Mouse (Mus musculus) kidney, postnatal 0 days (tissue): Measurements from ENCODE around the gene Dnaic1. TPM values are rescaled to one million over a fixed set of nuclear protein-coding genes. Genes with fewer than 3 reads are reported as not detected.
A peak's percentile ranks its signal among the peaks of the same experiment; 100 is the strongest.

ENCODE experiments used
- ATAC-seq: fragments of 200-750 bp; cut with Nextera tagmentation; replicated peaks from 2 replicates; pipeline ENCODE4 v1.8.0; 2017; ENCODE audit warnings: low read depth, moderate number of reproducible peaks, moderate TSS enrichment, moderate library complexity; ENCODE audit not compliant: low FRiP score
- DNase-seq: peaks from one replicate; pipeline ENCODE4 v3.0.0-alpha.2; 2016; ENCODE audit warnings: low spot score
- H3K27ac ChIP-seq: fragments of 300-500 bp; sonication (generic); 2 replicates; pipeline ENCODE4 v1.5.1; 2014; ENCODE audit warnings: mild to moderate bottlenecking
- H3K27me3 ChIP-seq: fragments of 300-500 bp; sonication (generic); 2 replicates; pipeline ENCODE4 v1.6.1; 2014; ENCODE audit warnings: low read length, mixed read lengths; ENCODE audit not compliant: insufficient read depth
- H3K36me3 ChIP-seq: fragments of 300-500 bp; sonication (generic); 2 replicates; pipeline ENCODE4 v1.6.1; 2014; ENCODE audit warnings: low read length, mixed read lengths; ENCODE audit not compliant: insufficient read depth
- H3K4me1 ChIP-seq: fragments of 300-500 bp; sonication (generic); replicated peaks from 2 replicates; pipeline ENCODE4 v1.6.1; 2014; ENCODE audit warnings: antibody characterized with exemption, low read length, mixed read lengths; ENCODE audit not compliant: insufficient read depth
- H3K4me2 ChIP-seq: fragments of 300-500 bp; sonication (generic); 2 replicates; pipeline ENCODE4 v1.6.1; 2014; ENCODE audit warnings: mild to moderate bottlenecking, low read length, moderate library complexity, mixed read lengths
- H3K4me3 ChIP-seq: fragments of 300-500 bp; sonication (generic); replicated peaks from 2 replicates; pipeline ENCODE4 v1.5.1; 2014; ENCODE audit warnings: low read depth, low read length
- H3K9ac ChIP-seq: fragments of 300-500 bp; sonication (generic); 2 replicates; pipeline ENCODE4 v1.6.1; 2014; ENCODE audit warnings: low read depth, low read length
- H3K9me3 ChIP-seq: fragments of 300-500 bp; sonication (generic); replicated peaks from 2 replicates; pipeline ENCODE4 v1.6.1; 2016; ENCODE audit warnings: low read length, inconsistent platforms, mixed read lengths
- CTCF ChIP-seq: IDR thresholded peaks from 2 replicates; pipeline ENCODE4 v1.5.1; 2016; ENCODE audit warnings: antibody characterized with exemption, low read depth, mild to moderate bottlenecking, moderate library complexity
- WGBS: fragments of 180-500 bp; shearing (Covaris S2); extraction: QIAGEN DNeasy Blood & Tissue Kit; methylation state at CpG from one replicate; pipeline ENCODE4 v1.1.7; 2014; 5-methylcytosine and 5-hydroxymethylcytosine counted together
- polyA plus RNA-seq: library from polyadenylated mRNA; unstranded; fragments of >200 nt; fragmentation: Nextera tagmentation; extraction: Ambion mirVana; gene quantifications from 2 replicates; pipeline ENCODE4 v1.2.1, GENCODE M21; 2015

Gene Dnaic1
- polyA plus RNA-seq, 1 experiment from 2014 or later = 1.3 TPM

DNA sequence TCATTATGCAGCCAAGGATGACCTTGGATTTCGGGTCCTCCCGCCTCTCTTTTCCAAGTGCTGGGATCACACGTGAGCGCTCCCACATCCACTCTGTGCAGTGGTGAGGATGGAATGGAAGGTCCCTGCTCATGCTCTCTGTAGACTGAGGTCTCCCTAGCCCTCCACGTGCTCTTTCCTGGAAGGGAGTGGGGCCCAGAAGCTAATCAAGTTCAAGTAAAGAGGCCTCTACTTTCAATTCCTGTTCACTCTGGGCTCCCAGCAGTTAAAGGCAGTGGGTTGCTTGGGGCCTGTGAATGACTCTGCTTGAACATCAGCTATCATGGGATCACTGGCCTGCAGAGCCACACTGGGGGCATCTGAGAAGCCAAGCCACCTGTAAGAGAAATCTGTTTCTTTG is 6.3 kb upstream of the Dnaic1 start:
- Histone ChIP-seq H3K27me3 (no peaks in the 10 kb centered on the region), H3K9ac (no peak overlapping the region), H3K27ac (no peak overlapping the region), H3K9me3 (no peaks in the 10 kb centered on the region), H3K4me3 (no peak overlapping the region), H3K36me3 (no peaks in the 10 kb centered on the region), H3K4me1 (peaks cover 1% of the 10 kb centered on the region; the same call in 1 of the 2 replicates), H3K4me2 (no peak overlapping the region)
- TF ChIP-seq CTCF = no peak
- ATAC-seq (no peak), DNase-seq (no peak)
- WGBS = 86% methylated on average over 5 of the region's 5 CpGs

DNA sequence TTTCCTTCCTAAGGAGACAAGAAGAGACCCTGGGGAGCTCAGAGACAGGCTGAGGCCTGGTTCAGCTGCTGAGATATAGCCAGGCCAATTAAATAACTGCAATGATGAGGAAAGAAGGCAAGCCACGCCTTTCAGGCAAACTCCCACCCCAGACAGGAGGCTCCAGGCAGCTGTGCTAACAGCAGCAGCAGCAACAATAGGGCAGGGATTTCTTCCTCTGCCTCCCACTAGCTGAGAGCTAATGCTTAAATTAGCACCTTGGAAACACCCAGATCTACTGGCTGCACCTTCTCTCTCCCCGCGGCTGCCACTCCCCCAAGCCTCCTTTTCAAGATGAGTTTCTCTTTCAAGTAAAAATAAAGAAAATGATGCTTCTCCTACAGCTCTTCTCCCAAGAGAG is 3.5 kb upstream of the Dnaic1 start:
- no peaks in the 10 kb centered on the region for H3K27me3 ChIP-seq
- no peak for ATAC-seq
- no peaks in the 10 kb centered on the region for H3K9me3 ChIP-seq
- H3K4me3 ChIP-seq = no peak overlapping the region
- TF ChIP-seq CTCF = no peak
- H3K9ac ChIP-seq = no peak overlapping the region
- 11% methylated on average over 3 of the region's 3 CpGs for WGBS
- H3K27ac ChIP-seq = no peak overlapping the region
- no peak for DNase-seq
- H3K4me2 ChIP-seq = no peak overlapping the region
- no peaks in the 10 kb centered on the region for H3K36me3 ChIP-seq
- H3K4me1 ChIP-seq = peaks cover 6% of the 10 kb centered on the region; the same call in 1 of the 2 replicates

- no peaks in the 10 kb centered on the region for H3K9me3 ChIP-seq
- no peak overlapping the region for H3K27ac ChIP-seq
- peaks cover 6% of the 10 kb centered on the region; the same call in 1 of the 2 replicates for H3K4me1 ChIP-seq
- H3K4me2 ChIP-seq = peak overlapping the region; percentile 81
- peak overlapping the region; percentile 61 for H3K4me3 ChIP-seq
- no peaks in the 10 kb centered on the region for H3K27me3 ChIP-seq
- DNase-seq (no peak), ATAC-seq (no peak)
- 11% methylated on average over 19 of the region's 19 CpGs for WGBS
- no peak for TF ChIP-seq CTCF
- peak overlapping the region; percentile 69; the same call in 1 of the 2 replicates for H3K9ac ChIP-seq
- no peaks in the 10 kb centered on the region for H3K36me3 ChIP-seq
These were observed 1.3 kb upstream of the Dnaic1 start for GRCm38 (mm10) chr4:41568239-41568638.

DNA sequence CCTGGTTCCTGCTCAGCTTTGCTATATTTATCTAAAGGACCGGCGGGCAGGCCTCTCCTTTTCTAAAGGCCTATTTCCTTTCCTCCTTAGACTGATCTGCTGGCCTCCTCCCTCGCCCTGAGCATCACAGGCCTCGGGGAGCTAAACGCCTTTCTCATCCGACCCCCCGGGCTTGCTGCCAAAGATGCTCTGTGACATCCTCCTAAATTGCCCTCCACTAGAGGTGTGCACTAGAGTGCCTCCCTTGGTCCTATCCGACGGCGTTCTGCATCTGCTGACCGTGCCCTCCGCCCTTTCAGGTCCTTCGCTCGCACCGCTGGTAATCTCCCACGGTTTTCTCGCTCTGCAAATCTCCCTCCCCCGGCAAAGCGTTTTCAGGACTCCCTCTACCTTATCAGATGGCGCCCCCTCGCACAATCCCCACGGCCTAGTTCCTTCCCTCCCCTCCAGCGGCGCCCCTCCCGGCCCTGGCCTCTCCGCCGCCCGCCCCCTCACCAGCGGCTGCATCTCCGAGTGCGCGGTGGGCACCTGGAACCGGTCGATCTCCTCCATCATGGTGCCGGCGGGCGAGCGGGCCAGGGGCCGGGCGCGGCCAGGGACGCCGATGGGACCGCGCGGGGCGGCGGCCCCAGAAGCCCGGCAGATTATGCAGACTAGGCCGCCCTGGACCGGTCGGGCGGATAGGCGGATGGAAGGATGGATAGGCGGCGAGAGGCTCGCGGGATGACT is 729 bp upstream of the Dnaic1 start:
- WGBS = under 1% methylated on average over 58 of the region's 58 CpGs
- Histone ChIP-seq H3K27me3 (no peaks in the 10 kb centered on the region), H3K4me2 (peak overlapping the region; percentile 81), H3K4me1 (peaks cover 6% of the 10 kb centered on the region; the same call in 1 of the 2 replicates), H3K36me3 (no peaks in the 10 kb centered on the region), H3K9ac (peak overlapping the region; percentile 69), H3K9me3 (no peaks in the 10 kb centered on the region), H3K4me3 (peak overlapping the region; percentile 61), H3K27ac (peak overlapping the region; percentile 58; the same call in 1 of the 2 replicates)
- peak; percentile 31 for DNase-seq
- no peak for TF ChIP-seq CTCF
- ATAC-seq = peak; percentile 75; the same call in 1 of the 2 replicates

- Histone ChIP-seq H3K4me2 (no peak overlapping the region), H3K4me1 (peaks cover 6% of the 10 kb centered on the region; the same call in 1 of the 2 replicates), H3K9ac (no peak overlapping the region), H3K27ac (no peak overlapping the region), H3K9me3 (no peaks in the 10 kb centered on the region), H3K36me3 (no peaks in the 10 kb centered on the region), H3K4me3 (no peak overlapping the region), H3K27me3 (no peaks in the 10 kb centered on the region)
- WGBS = 22% methylated on average over 5 of the region's 5 CpGs
- no peak for ATAC-seq
- DNase-seq = peak; percentile 59
- TF ChIP-seq CTCF = peak; percentile 58
These were observed 1.9 kb downstream of the Dnaic1 start for GRCm38 (mm10) chr4:41571490-41571889.

DNA sequence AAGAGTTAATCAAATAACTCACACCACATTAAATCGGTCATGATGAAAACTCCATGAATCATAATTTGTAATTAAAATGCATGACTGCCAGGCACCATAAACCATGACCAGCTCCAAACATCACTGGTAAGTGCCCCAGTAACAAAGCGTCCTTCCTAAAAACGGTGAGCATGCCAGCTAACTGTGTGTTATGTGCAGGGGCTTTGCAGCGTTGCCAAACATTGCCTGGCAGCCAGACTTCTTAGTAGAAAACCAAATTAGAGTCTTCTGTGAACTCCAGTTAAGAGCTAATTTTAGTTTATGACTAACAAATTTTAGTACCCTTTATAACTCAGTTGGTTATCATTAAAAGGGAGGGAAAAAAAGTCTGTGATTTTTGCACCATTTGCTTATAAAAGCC is 3.9 kb downstream of the Dnaic1 start:
- Histone ChIP-seq H3K27ac (no peak overlapping the region), H3K4me2 (no peak overlapping the region), H3K9me3 (no peaks in the 10 kb centered on the region), H3K4me1 (0 out of 2 replicates have a peak, but pooled peaks cover 3% of the 10 kb centered on the region), H3K36me3 (no peaks in the 10 kb centered on the region), H3K27me3 (no peaks in the 10 kb centered on the region), H3K9ac (no peak overlapping the region), H3K4me3 (no peak overlapping the region)
- WGBS = 57% methylated on average over 4 of the region's 4 CpGs
- no peak for TF ChIP-seq CTCF
- ATAC-seq (no peak), DNase-seq (no peak)
